Mouse (Mus musculus): ENCODE results near the gene Gm4779. TPM values are rescaled to one million over a fixed set of nuclear protein-coding genes. Genes with fewer than 3 reads are reported as not detected.

Gene Gm4779
- 0.79 TPM for polyA plus RNA-seq (2015; fragmentation: Illumina TruSeq; extraction: RNeasy Lipid Tissue Mini Kit (QIAGEN cat#74804); ENCODE audit: low read depth, low replicate concordance)

GRCm38 (mm10) chrX:101794342-101794741 lies at the start of gene Gm4779, which contains the start of gene 8030474K03Rik:
Gm4779 (minus strand) TSS chrX:101794423.
8030474K03Rik (plus strand) TSS chrX:101794656.

Other genes starting within 250 kb of the Gm4779 start
- 199 TPM for gene Ogt, start 154.4 kb downstream of the Gm4779 start, polyA plus RNA-seq (2015; fragmentation: Illumina TruSeq; extraction: RNeasy Lipid Tissue Mini Kit (QIAGEN cat#74804); ENCODE audit: low read depth, low replicate concordance)
- gene Cxcr3, start 60.2 kb downstream of the Gm4779 start, polyA plus RNA-seq (2015; fragmentation: Illumina TruSeq; extraction: RNeasy Lipid Tissue Mini Kit (QIAGEN cat#74804); ENCODE audit: low read depth, low replicate concordance) = 0.25 TPM
- 0.22 TPM for gene 8030474K03Rik, start 233 bp upstream of the Gm4779 start, polyA plus RNA-seq (2015; fragmentation: Illumina TruSeq; extraction: RNeasy Lipid Tissue Mini Kit (QIAGEN cat#74804); ENCODE audit: low read depth, low replicate concordance)
- 15.8 TPM for gene Nhsl2, start 55.0 kb upstream of the Gm4779 start, polyA plus RNA-seq (2015; fragmentation: Illumina TruSeq; extraction: RNeasy Lipid Tissue Mini Kit (QIAGEN cat#74804); ENCODE audit: low read depth, low replicate concordance)

All from brain, adult 10 weeks (tissue).